Mouse (Mus musculus) CD8-positive naive resting alpha-beta T cell, adult 2 months (primary cell): ENCODE results near the gene Irf2bp2.
"Not testable (repeated sequence)": the region's sequence is repeated elsewhere in the genome, so short reads cannot be mapped to it uniquely, and the experiment has no call there.

Experiments used
- DNase-seq, 2 experiments: peaks; one replicate each; pipeline ENCODE4 v3.0.0; 2022; ENCODE audit warnings: low read depth in 2 of 2, low spot score in 2 of 2

The Irf2bp2 gene

DNA sequence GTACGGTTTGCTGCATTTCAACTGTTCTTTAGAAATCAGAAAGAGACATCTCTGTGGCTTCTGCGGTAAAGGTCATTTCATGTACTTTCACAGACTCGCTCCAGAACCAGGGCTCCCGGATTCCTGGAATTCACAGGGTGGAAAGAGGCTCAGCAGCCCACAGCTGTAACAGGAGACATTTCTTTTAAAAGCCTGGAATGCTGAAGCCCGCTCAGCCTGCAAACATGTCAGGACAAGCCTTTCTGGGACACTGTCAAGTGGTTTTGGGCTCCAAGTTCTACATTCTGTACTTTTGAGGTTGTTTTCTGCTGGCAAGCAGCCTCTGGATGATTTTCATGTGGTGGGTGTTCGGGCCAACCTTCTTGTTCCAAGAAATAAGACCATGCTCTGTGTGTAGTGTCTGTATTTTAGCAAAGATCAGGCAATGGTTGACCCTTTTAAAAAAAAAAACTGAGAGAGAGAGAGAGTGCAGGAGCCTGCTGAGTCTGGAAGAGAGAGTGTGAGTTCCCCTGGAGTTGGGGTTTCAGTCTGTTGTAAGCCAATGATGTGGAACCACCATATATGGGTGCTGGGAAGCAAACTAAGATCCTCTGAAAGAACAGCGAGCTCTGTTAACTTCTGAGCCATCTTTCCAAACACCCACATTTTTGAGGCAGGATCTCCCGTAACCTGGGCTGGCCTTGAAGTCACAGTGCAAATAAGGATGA lies 9.6 kb upstream of the Irf2bp2 start:
- no peak for DNase-seq

- DNase-seq, result no peak
Measured at GRCm38 (mm10) chr8:126602641-126603040, 8.9 kb upstream of the Irf2bp2 start.

GRCm38 (mm10) chr8:126601325-126601724 lies 7.5 kb upstream of the Irf2bp2 start:
- no peak for DNase-seq

DNA sequence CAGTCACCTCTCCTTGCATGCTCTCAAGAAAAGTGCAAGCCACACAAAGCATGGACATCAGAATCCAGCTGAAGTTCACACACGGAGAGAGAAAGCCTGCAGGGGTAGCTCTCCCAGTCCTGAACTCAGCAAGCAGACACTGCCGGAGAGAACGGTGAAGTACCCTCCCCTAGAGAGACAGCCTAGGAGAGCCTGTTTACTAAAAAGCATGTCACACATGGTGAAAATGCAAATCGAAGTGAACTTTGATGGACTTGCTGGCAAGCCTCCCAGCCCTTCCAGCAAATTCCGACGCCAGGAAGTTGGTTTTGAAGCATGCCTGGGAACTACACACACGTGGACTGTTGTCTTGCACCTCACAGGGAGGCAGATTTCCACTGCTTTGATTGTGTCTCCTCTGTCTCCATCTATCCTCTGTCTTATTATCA lies 7.0 kb upstream of the Irf2bp2 start:
- DNase-seq, result no peak

DNA sequence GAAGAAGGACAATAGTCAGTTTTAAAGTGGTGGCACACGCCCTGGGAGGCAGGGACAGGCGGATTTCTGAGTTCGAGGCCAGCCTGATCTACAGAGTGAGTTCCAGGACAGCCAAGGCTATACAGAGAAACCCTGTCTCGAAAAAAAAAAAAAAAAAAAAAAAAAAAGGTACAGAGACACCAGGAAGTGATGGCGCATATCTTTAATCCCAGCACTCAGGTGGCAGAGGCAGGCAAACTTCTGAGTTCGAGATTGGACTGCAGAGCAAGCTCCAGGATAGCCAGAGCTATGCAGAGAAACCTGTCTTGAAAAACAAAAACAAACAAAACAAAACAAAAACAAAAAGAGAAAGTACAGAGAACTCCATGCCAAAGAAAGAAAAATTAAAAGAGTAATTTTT lies 6.6 kb upstream of the Irf2bp2 start:
- DNase-seq, result not testable (repeated sequence)

DNA sequence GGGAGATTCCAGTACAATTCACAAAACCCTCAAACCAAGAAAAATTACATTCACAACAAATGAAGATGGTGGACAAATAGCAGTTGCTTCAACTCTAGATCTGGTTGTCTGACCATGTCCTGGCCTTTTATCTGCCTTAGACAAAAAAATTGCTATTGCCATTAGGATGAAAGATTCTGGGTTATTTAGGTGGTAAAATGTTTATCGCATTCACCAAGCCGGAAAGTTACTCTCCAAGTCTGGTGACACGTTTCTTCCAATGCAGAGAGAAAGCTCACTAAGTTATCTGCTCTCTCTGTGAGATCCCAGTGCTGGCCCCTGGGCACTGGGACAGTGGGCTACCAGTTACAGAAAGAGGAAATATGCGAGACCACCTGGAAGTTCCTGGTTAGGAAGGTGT lies 5.5 kb upstream of the Irf2bp2 start:
- DNase-seq, result no peak

DNA sequence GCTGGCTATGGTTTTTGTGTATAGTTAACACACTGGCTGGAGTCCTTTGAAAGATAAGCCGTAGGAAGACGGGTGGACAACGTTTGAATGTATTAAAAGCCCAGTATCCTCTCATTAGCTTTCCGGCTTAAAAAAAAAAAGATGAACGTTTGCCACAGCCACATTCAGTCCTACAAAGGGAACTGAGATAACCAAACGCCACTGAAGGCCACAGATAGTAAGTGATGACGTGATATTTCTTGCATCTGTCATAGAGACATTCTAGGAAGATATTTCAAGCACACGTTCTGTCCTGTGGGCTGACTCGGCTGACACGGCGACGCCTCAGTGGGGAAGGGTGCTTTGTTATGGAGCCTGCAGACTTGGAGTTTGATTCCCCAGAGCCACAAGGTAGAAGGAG lies 4.4 kb upstream of the Irf2bp2 start:
- no peak for DNase-seq

- no peak for DNase-seq
Measured at GRCm38 (mm10) chr8:126596721-126597120, 2.9 kb upstream of the Irf2bp2 start.

- DNase-seq, result peak; percentile 46 to 59
Measured at GRCm38 (mm10) chr8:126596097-126596634, 2.4 kb upstream of the Irf2bp2 start.

DNA sequence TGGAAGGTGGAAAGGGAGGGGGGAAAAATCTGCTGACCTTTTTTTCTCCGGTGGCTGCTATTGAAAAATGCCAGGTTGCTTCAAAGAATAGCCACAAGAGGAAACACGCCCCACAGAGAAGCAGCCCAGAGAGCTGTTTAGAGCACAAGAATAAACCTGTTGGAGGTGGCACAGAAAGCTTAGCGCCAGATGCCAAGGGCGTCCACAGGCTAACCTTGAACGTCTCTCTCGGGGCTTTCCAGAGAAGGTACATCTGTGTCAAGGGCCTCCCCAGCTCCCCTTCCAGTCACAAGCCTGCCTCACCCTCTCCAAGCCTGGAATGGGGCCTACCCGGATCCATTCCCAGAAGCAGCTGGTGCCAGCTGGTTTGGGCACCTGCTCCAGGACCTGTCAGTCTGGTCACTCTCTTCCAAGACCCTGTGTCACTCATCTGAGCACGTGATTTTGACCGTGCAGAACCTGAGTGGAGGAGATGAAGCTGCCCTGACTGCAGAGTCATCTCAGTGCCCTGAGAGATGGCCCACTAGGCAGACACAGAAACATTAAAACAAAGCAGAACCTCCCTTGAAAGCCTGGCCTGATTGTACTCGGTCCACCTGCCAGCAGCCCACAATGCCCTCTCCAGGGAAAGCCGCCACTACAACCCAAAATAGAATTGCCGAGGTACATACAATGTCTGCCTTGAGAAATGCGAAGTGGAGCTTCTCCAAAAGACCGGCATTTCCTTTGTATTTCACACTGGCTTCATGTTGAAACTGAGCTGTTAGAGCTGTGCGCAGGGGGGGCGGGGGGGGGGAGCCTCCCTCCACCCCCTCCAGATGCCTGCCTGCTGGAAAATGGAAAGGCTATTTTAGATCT lies 1.6 kb upstream of the Irf2bp2 start:
- DNase-seq, result peak; percentile 55 to 63

DNA sequence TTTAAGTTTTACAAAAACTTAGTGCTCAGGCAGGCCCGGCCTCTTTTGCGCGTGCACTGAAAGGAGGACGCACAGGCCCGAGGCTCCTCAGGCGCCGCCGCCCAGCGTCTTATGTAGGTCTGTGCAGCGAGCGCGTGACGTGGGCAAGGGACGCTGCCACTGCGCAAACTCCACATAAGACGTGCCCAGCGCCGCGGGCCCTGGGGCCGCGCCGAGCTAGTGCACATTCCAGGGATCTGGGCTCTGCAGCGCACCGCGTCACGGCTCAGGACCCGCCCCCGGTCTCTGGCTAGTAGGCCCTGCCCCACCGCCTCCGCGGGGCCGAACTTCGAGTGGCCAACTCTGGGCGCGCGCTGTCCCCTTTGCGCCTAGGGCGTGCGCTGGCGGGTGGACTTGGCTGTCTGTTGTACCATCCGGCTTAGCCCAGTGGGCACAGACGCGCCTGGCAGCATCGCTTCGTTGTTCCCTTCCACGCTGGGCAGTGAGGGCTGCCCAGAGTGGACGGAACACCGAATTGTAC lies 755 bp upstream of the Irf2bp2 start:
- DNase-seq, result peak; percentile 90 to 92

- peak; percentile 29 to 44 for DNase-seq
Measured at GRCm38 (mm10) chr8:126592771-126593571, 815 bp downstream of the Irf2bp2 start.

DNA sequence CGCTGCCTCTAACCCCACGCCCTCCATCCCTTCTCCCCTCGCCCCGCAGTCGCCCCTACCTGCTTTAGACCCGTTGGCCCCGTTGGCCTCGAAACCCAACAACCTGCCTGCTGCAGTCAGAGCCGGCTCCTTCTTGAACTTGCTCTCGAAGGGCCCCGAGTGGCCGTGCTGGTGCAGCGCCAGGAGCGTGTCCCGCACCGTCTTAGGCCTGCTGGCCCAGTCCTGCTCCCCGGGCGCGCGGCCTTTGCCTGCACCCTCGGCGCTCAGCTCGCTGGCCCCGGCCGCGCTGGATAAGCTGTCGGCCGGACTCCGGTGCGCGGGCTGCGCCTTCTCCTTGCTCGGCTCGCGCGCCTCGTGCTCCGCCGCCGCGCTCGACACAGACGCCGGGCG lies 1.4 kb downstream of the Irf2bp2 start:
- DNase-seq, result peak in 1 of 2 experiments; percentile 25

DNA sequence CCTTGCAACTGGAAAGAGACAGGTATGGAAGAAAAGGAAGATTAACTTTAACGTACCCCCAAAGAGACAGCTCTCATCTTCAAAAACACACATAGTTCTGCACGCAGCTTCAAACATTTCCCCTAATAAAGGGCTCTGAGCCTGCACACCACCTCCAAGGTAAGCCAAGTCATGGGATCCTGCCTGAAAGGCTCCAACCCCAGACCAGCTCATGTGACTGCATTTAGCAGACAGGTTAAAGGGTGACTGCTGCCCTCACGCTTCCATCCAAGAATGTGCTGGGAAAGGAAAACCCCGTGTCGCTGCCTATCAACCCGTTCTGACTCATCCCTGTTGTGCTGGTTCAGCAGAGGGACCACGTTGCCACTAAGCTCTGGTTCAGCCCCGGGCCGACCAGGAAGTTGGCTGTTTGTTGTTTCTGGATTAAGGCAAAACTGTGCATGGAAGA lies 1.9 kb downstream of the Irf2bp2 start:
- DNase-seq, result peak in 1 of 2 experiments; percentile 28

- peak; percentile 21 to 39 for DNase-seq
Measured at GRCm38 (mm10) chr8:126591141-126591820, 2.5 kb downstream of the Irf2bp2 start.

DNA sequence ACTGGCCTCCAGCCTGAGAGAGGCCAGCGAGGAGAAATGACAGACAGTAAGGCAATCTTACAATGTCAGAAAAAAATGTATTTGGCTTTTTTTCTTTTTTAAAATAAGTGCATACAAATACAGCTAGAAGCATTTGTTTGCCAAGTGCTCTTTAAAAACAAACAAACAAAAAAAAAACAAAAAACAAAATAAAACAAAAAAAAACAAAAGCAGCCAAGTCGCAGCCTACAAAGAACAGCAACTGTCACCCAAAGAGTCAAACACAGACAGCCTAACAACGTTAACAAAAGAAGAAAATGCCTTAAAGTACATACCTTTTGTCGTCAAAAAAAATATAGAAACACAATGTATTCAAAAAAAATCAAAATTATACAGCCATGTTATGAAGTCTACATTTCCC lies 3.2 kb downstream of the Irf2bp2 start:
- no peak for DNase-seq

DNA sequence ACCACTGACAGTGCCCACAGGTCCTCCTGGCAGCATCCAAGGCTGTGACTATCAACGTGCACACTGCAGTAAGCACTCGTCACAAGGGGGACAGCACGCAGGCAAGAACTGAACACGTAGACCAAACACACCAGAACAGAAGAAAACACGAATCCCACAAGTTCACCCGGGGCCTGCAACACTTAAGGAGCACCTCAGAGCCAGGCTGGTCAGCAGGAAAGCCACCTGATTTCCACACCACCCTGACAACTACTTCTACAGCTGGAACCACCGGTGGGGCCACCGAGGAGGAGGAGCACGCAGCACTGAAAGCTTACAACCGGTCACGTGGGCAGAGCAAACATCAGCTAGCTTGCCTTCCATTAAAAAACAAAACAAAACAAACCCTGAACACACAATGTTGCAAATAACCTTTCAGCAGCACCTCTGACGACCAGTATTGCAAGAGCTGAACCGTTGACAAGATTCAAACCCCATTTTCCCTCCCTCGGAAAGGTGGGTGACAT lies 3.7 kb downstream of the Irf2bp2 start:
- peak; percentile 53 to 55 for DNase-seq

DNA sequence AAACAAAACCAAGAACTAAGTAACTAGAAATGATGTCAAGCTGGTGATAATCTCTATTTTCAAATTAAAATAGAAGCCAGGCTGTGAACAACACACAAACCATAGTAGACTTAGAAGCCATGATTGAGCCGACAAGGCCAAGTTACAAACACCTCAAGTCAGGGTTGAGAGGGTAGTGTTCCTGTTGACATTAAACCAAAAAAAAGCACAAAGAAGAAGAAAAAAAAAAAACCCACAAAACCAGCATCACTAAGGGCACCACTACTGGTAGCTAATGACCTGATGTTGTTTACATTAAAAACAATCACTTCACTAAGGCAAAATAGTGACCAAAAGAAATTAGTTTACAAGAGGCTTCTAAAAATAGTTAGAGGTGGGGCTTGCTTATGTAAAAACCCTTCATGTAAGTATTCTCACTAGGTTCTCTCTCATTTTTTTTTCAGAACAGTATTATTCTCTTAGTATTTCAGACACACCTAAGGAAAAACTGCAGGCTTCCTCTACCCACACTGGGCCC lies 4.2 kb downstream of the Irf2bp2 start:
- no peak for DNase-seq

DNA sequence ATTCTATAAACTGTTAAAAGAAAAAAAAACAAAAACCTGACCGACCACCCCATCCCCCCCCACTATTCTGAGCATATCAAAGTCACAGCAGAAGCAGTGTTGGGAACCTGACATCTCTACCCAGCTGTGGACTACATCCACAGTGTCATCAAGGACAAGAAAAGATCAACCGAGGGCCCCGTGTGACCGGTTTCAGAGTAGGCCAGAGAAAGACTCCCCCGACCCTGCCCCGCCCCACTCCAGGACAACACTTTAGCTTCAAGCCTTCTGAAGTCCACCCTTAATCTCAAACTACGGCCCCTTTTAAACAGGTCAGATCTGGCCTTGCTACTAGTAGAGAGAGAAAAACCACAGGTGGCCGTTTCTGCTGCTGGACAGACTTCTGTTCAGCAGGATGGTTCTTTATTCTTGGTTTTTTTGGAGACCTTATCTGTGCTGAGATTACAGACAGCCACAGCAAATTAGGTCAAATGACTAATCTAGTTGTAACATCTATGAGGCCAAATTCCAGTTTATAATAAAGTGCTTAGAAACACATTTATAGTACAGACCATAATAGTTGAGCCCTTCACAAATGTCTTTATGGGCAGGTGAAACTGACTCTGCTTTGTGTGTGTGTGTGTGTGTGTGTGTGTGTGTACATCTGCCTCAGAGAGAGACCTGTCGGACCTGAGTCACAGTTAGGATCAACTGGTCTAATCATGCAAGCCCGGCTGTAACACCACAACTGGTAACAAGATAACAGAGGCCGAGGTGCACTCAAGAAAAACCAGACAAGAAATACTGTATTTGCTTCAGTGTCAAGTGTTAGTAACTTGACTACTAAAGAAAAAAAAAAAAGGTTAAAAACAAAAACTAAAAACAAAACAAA lies 4.9 kb downstream of the Irf2bp2 start:
- DNase-seq, result no peak
